Mouse (Mus musculus) midbrain, embryonic 14.5 days (tissue): ENCODE data around the gene Ttc25. TPM values are rescaled to one million over a fixed set of nuclear protein-coding genes. Genes with fewer than 3 reads are reported as not detected.

Experiments used
- ATAC-seq: fragments of 200-750 bp; cut with Nextera tagmentation; 2 replicates; pipeline ENCODE4 v1.8.0; 2017; ENCODE audit warnings: moderate number of reproducible peaks, moderate library complexity; ENCODE audit not compliant: low FRiP score, low TSS enrichment
- DNase-seq: peaks from one replicate; pipeline ENCODE4 v3.0.0-alpha.2; 2015
- H3K27ac ChIP-seq: fragments of 300-500 bp; sonication (generic); replicated peaks from 2 replicates; pipeline ENCODE4 v1.5.1; 2014; ENCODE audit warnings: mild to moderate bottlenecking, low read depth, low read length, moderate library complexity
- H3K27me3 ChIP-seq: fragments of 300-500 bp; sonication (generic); 2 replicates; pipeline ENCODE4 v1.6.1; 2014; ENCODE audit warnings: low read length, control low read depth, mixed read lengths; ENCODE audit not compliant: control insufficient read depth, insufficient read depth
- H3K36me3 ChIP-seq: fragments of 300-500 bp; sonication (generic); 2 replicates; pipeline ENCODE4 v1.6.1; 2014; ENCODE audit warnings: low read length, control low read depth; ENCODE audit not compliant: control insufficient read depth, insufficient read depth
- H3K4me1 ChIP-seq: fragments of 300-500 bp; sonication (generic); 2 replicates; pipeline ENCODE4 v1.6.1; 2014; ENCODE audit warnings: mild to moderate bottlenecking, antibody characterized with exemption, low read length, control low read depth; ENCODE audit not compliant: control insufficient read depth, insufficient read depth
- H3K4me2 ChIP-seq: fragments of 300-500 bp; sonication (generic); 2 replicates; pipeline ENCODE4 v1.6.1; 2014; ENCODE audit warnings: mild to moderate bottlenecking, low read length, moderate library complexity
- H3K4me3 ChIP-seq: fragments of 300-500 bp; sonication (generic); replicated peaks from 2 replicates; pipeline ENCODE4 v1.5.1; 2014; ENCODE audit warnings: low read depth, low read length
- H3K9ac ChIP-seq: fragments of 300-500 bp; sonication (generic); replicated peaks from 2 replicates; pipeline ENCODE4 v1.6.1; 2014; ENCODE audit warnings: mild to moderate bottlenecking, low read length, moderate library complexity
- H3K9me3 ChIP-seq: fragments of 300-500 bp; sonication (generic); 2 replicates; pipeline ENCODE4 v1.6.1; 2016; ENCODE audit warnings: low read length, control low read depth, mixed read lengths; ENCODE audit not compliant: control insufficient read depth
- whole genome bisulfite sequencing: fragments of 180-500 bp; shearing (Covaris S2); extraction: QIAGEN DNeasy Blood & Tissue Kit; methylation state at CpG from one replicate; pipeline ENCODE4 v1.1.7; 2014; 5-methylcytosine and 5-hydroxymethylcytosine counted together
- polyA plus RNA-seq: library from polyadenylated mRNA; unstranded; fragments of >200 nt; fragmentation: Nextera tagmentation; extraction: Ambion mirVana; gene quantifications from 2 replicates; pipeline ENCODE4 v1.2.1, GENCODE M21; 2014

Gene Ttc25
- polyA plus RNA-seq, 1 experiment from 2014 or later, result 1.9 TPM

- peak within 1 kb of the TSS; percentile 91 for H3K9ac ChIP-seq
- peaks cover 26% of the 10 kb centered on the region for H3K4me1 ChIP-seq
- peak within 1 kb of the TSS; percentile 95 for H3K27ac ChIP-seq
- peak within 1 kb of the TSS; percentile 83 for H3K4me2 ChIP-seq
- under 1% methylated on average over 36 of the region's 36 CpGs for WGBS
- DNase-seq (peak; percentile 80), ATAC-seq (peak; percentile 60; the same call in 1 of the 2 replicates)
- no peaks in the 10 kb centered on the region for H3K27me3 ChIP-seq
- peak within 1 kb of the TSS; percentile 90 for H3K4me3 ChIP-seq
- no peaks in the 10 kb centered on the region for H3K9me3 ChIP-seq
- H3K36me3 ChIP-seq, result no peaks in the 10 kb centered on the region
Measured at GRCm38 (mm10) chr11:100618761-100619484, 73.5 kb downstream of the Ttc25 start, which contains the start of gene Nkiras2. TSS of gene Nkiras2 (plus strand) at chr11:100619244.

DNA sequence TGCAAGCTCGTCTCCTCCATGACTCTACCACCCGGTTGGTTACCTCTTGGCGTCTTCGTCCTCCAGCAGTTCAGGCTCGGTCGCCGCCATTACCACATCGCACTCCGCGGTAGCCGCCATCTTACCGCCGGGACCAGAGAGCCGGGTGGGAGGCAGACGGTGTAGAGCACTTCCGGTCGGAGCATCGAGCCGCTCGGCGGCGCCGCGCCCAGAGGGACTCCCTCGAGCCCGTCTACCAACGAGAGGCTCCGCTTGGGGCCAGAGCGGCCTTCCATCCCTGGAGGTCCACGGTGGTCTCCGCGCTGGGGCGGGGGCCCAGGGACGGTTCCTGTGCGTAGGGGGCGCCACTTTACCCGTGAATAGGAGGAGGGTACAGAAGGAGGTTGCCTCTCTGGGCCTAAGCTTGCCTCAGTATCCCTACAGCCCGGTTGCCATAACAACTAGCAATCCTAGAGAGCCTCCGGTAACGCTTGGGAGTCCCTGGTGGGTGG, 74.1 kb downstream of the Ttc25 start:
- Histone ChIP-seq H3K27me3 (no peaks in the 10 kb centered on the region), H3K27ac (peak overlapping the region; percentile 95), H3K9ac (peak overlapping the region; percentile 91), H3K4me2 (peak overlapping the region; percentile 83), H3K9me3 (no peaks in the 10 kb centered on the region), H3K36me3 (no peaks in the 10 kb centered on the region), H3K4me3 (peak overlapping the region; percentile 90), H3K4me1 (peaks cover 29% of the 10 kb centered on the region)
- WGBS, result under 1% methylated on average over 40 of the region's 40 CpGs
- DNase-seq (peak; percentile 99), ATAC-seq (peak; percentile 96)

DNA sequence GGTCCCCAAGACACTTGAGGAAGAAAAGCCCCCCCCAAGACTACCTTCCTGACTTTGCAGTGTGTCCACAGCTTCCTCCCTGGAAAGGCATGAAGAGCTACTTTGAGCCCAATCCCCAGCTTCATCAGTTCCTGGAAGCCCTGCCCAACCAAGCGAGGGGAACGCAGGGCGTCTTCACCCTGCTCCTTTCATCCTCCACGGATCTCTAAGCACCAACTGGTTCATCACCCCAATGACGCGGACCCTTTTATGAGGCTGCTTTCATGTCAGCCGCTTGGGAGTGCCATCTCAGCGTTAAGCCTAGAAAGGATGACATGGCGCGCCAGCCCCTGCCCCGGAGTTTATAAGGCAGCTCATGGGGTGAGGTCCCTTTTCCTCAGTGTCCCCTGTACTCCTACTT, 74.6 kb downstream of the Ttc25 start, which contains the start of gene Dnajc7:
Gene Dnajc7 (minus strand): TSS at position 187 of the 400 bp plus-strand sequence.
- H3K27me3 ChIP-seq, result no peaks in the 10 kb centered on the region
- H3K4me2 ChIP-seq, result peak within 1 kb of the TSS; percentile 83
- ATAC-seq (no peak), DNase-seq (no peak)
- peak within 1 kb of the TSS; percentile 91 for H3K9ac ChIP-seq
- H3K4me1 ChIP-seq, result peaks cover 29% of the 10 kb centered on the region
- peak within 1 kb of the TSS; percentile 90 for H3K4me3 ChIP-seq
- WGBS, result under 1% methylated on average over 11 of the region's 11 CpGs
- no peaks in the 10 kb centered on the region for H3K9me3 ChIP-seq
- peak within 1 kb of the TSS; percentile 95 for H3K27ac ChIP-seq
- H3K36me3 ChIP-seq, result peaks cover 3% of the 10 kb centered on the region

Other genes starting within 250 kb of the Ttc25 start
- gene Eif1, start 225.7 kb upstream of the Ttc25 start, polyA plus RNA-seq, result 1,318 and 1,476 TPM in 2 replicates
- gene Gast, start 211.2 kb upstream of the Ttc25 start, polyA plus RNA-seq, result 0.93 and 1.3 TPM in 2 replicates
- gene Hap1, start 189.5 kb upstream of the Ttc25 start, polyA plus RNA-seq, result 108 and 170 TPM in 2 replicates
- 70.0 and 75.2 TPM in 2 replicates for gene Jup, start 147.8 kb upstream of the Ttc25 start, polyA plus RNA-seq
- gene P3h4, start 130.8 kb upstream of the Ttc25 start, polyA plus RNA-seq, result 13.9 and 16.4 TPM in 2 replicates
- 9.0 and 20.1 TPM in 2 replicates for gene Fkbp10, start 129.9 kb upstream of the Ttc25 start, polyA plus RNA-seq
- 84.9 and 100 TPM in 2 replicates for gene Nt5c3b, start 103.8 kb upstream of the Ttc25 start, polyA plus RNA-seq
- gene Klhl10, start 103.7 kb upstream of the Ttc25 start, polyA plus RNA-seq, result 0.55 and 0.82 TPM in 2 replicates
- gene Klhl11, start 72.9 kb upstream of the Ttc25 start, polyA plus RNA-seq, result 17.6 and 18.8 TPM in 2 replicates
- gene Acly, start 17.6 kb upstream of the Ttc25 start, polyA plus RNA-seq, result 161 and 219 TPM in 2 replicates
- gene Cnp, start 29.3 kb downstream of the Ttc25 start, polyA plus RNA-seq, result 24.8 and 28.7 TPM in 2 replicates
- gene Nkiras2, start 73.6 kb downstream of the Ttc25 start, polyA plus RNA-seq, result 125 and 129 TPM in 2 replicates
- gene Dnajc7, start 74.6 kb downstream of the Ttc25 start, polyA plus RNA-seq, result 93.7 and 108 TPM in 2 replicates
- gene Zfp385c, start 146.8 kb downstream of the Ttc25 start, polyA plus RNA-seq, result 0.41 and 0.49 TPM in 2 replicates
- gene Dhx58, start 158.7 kb downstream of the Ttc25 start, polyA plus RNA-seq, result 2.0 and 2.1 TPM in 2 replicates
- gene Kat2a, start 166.9 kb downstream of the Ttc25 start, polyA plus RNA-seq, result 50.0 and 53.7 TPM in 2 replicates
- gene Hspb9, start 168.2 kb downstream of the Ttc25 start, polyA plus RNA-seq, result 0.70 TPM in 1 of 2 replicates, not detected in the other
- gene Rab5c, start 192.6 kb downstream of the Ttc25 start, polyA plus RNA-seq, result 86.8 and 156 TPM in 2 replicates
- 9.8 and 13.0 TPM in 2 replicates for gene Kcnh4, start 214.3 kb downstream of the Ttc25 start, polyA plus RNA-seq
- 0.55 TPM in 1 of 2 replicates, not detected in the other for gene Hcrt, start 217.3 kb downstream of the Ttc25 start, polyA plus RNA-seq
- gene Ghdc, start 225.3 kb downstream of the Ttc25 start, polyA plus RNA-seq, result 3.0 TPM in 2 replicates